In genomic region chr8:106136156-106137130, GRCm38 (mm10) we compare ENCODE assay signal across 8 mouse cellular contexts. TPM values are rescaled to one million over a fixed set of nuclear protein-coding genes. Genes with fewer than 3 reads are reported as not detected.
DNase-seq lines count a peak whose midpoint lies in the region; ATAC-seq and TF ChIP-seq lines count a peak whose summit lies in the region.

Gene Esrp2 (minus strand): TSS chr8:106136974.

- no peak for TF ChIP-seq POLR2A in cortical plate, adult 2 months (IDR thresholded peaks at IDR 0.05; ENCODE audit: extremely low read depth, insufficient read depth, low read length)

- H3K27ac ChIP-seq in ES-E14 (ENCODE audit: insufficient read depth, low read depth, low read length, poor library complexity, severe bottlenecking) = no peak within 1 kb of the TSS
- no peak within 1 kb of the TSS for H3K27ac ChIP-seq in cortical plate, adult 2 months (ENCODE audit: insufficient read depth, low read length)
- peak within 1 kb of the TSS; percentile 57 for H3K27ac ChIP-seq in heart, embryonic 16.5 days (ENCODE audit: low read length)

- peak within 1 kb of the TSS; percentile 81 for H3K4me2 ChIP-seq in heart, embryonic 16.5 days (ENCODE audit: low read depth, low read length)

- H3K27me3 ChIP-seq in heart, embryonic 16.5 days (ENCODE audit: control insufficient read depth, insufficient read depth, low read length) = peaks cover 23% of the 10 kb centered on the region

- peak within 1 kb of the TSS; percentile 72 for H3K9ac ChIP-seq in ES-E14 (ENCODE audit: insufficient read depth, low read depth, low read length, poor library complexity, severe bottlenecking)
- peak within 1 kb of the TSS; percentile 74 for H3K9ac ChIP-seq in heart, embryonic 16.5 days (ENCODE audit: low read length)

- H3K4me3 ChIP-seq in ES-E14 (ENCODE audit: insufficient read depth in 1 of 2, low read depth in 1 of 2, low read length in 2 of 2, poor library complexity in 1 of 2, severe bottlenecking in 1 of 2) = peak within 1 kb of the TSS; percentile 81 to 94
- H3K4me3 ChIP-seq in cortical plate, adult 2 months (ENCODE audit: insufficient read depth, low read length) = peak within 1 kb of the TSS; percentile 40; the same call in 1 of the 2 replicates
- peak within 1 kb of the TSS; percentile 71 for H3K4me3 ChIP-seq in heart, embryonic 16.5 days (ENCODE audit: low read length)

- peaks cover 18% of the 10 kb centered on the region for H3K36me3 ChIP-seq in ES-E14 (ENCODE audit: control insufficient read depth, insufficient read depth, low read length, poor library complexity, severe bottlenecking)
- H3K36me3 ChIP-seq in heart, embryonic 16.5 days (ENCODE audit: control insufficient read depth, insufficient read depth) = peaks cover 4% of the 10 kb centered on the region; the same call in 1 of the 2 replicates

- DNase-seq in ES-E14 (ENCODE audit: low read depth, low spot score) = peak; percentile 76
- DNase-seq in kidney, postnatal 36 days = peak; percentile 93 to 96
- peak; percentile 62 for DNase-seq in testis, postnatal 10 days (ENCODE audit: low spot score)
- no peak for DNase-seq in cerebellum, postnatal 4 days (ENCODE audit: low spot score in 2 of 2)
- DNase-seq in right cerebral cortex, adult 2 months (ENCODE audit: low spot score in 2 of 2) = no peak

- no peak for TF ChIP-seq CTCF in cortical plate, adult 2 months (IDR thresholded peaks at IDR 0.05; ENCODE audit: extremely low read depth, insufficient read depth, low read length)

- H3K9me3 ChIP-seq in ES-E14 (ENCODE audit: control insufficient read depth, insufficient read depth, low read depth, low read length) = no peaks in the 10 kb centered on the region
- H3K9me3 ChIP-seq in heart, embryonic 16.5 days (replicated peaks; ENCODE audit: control insufficient read depth, low read length) = no peaks in the 10 kb centered on the region

- WGBS in heart, embryonic 16.5 days = under 1% methylated on average over 85 of the region's 86 CpGs

- in situ Hi-C loops in ES-E14 (cut with MboI; ENCODE audit: low sequenced_read_pairs in 2 of 2, unreplicated experiment in 2 of 2) = no loop called here

- peak; percentile 25; the same call in 1 of the 2 replicates for ATAC-seq in heart, embryonic 16.5 days (replicated peaks; ENCODE audit: extremely low read depth, insufficient read depth, low FRiP score)
- ATAC-seq in megakaryocyte, adult 5-6 weeks (ENCODE audit: poor library complexity, severe bottlenecking) = 0 out of 2 replicates have a peak, but pooled peaks have one; percentile 20

- H3K4me1 ChIP-seq in ES-E14 (ENCODE audit: control insufficient read depth in 2 of 2, insufficient read depth in 2 of 2, low read length in 2 of 2, poor library complexity in 1 of 2) = peaks cover 0 to 31% of the 10 kb centered on the region in 2 experiments; a peak in 2 of 4 replicates
- H3K4me1 ChIP-seq in cortical plate, adult 2 months (ENCODE audit: control insufficient read depth, insufficient read depth, low read length) = no peaks in the 10 kb centered on the region
- H3K4me1 ChIP-seq in heart, embryonic 16.5 days (ENCODE audit: control insufficient read depth, insufficient read depth, low read length) = peaks cover 21% of the 10 kb centered on the region

TF ChIP-seq in ES-E14, 5 proteins besides CTCF, POLR2A, EP300 and RAD21:
- no peak for TF ChIP-seq MAFK (IDR thresholded peaks at IDR 0.05; ENCODE audit: insufficient read depth, low read depth, low read length)
TF ChIP-seq in ES-E14: peak in this region for 0.

RNA-seq across cellular contexts. Expression of gene Esrp2, which starts in this region (rescaled TPM):
- total RNA-seq in ES-E14 (2012; rRNA removed) = 12.5 and 20.1 TPM in 2 replicates
- 0.06 and 0.13 TPM in 2 replicates for polyA plus RNA-seq in cortical plate, adult 2 months (2012; rRNA removed)
- polyA plus RNA-seq in heart, embryonic 16.5 days (2015; fragmentation: Nextera tagmentation; extraction: Ambion mirVana) = 1.9 and 6.6 TPM in 2 replicates
- not detected in 2 replicates for total RNA-seq in megakaryocyte, adult 5-6 weeks (2015)
- total RNA-seq in megakaryocyte, adult 5-6 weeks (2017) = not detected in 2 replicates

Comparison
In these comparisons a context has a peak if more than half of its experiments do, and no peak if none do; other contexts are left out.
1. RNA of gene Esrp2 (total RNA-seq): 12.5 to 20.1 TPM in ES-E14; not detected in megakaryocyte, adult 5-6 weeks; every median in the first group is over 10 times any median in the second.
2. Peak in ATAC-seq in megakaryocyte, adult 5-6 weeks; RNA of the gene not detected or under 1 TPM.
3. DNase-seq: peak in ES-E14 (single experiment), kidney, postnatal 36 days (2 of 2) and testis, postnatal 10 days (single experiment); none in cerebellum, postnatal 4 days (0 of 2) and right cerebral cortex, adult 2 months (0 of 2).
4. Peak in every context shown above with its lines, with median percentiles within 50 percentile points of each other: H3K4me3 ChIP-seq.